Mouse (Mus musculus) forebrain, embryonic 13.5 days (tissue): Measurements from ENCODE around the gene Dpf3. TPM values are rescaled to one million over a fixed set of nuclear protein-coding genes. Genes with fewer than 3 reads are reported as not detected.

Experiments
- ATAC-seq: fragments of 200-750 bp; cut with Nextera tagmentation; 2 replicates; pipeline ENCODE4 v1.8.0; 2017
- H3K27ac ChIP-seq: fragments of 300-500 bp; sonication (generic); 2 replicates; pipeline ENCODE4 v1.5.1; 2015; ENCODE audit warnings: inconsistent platforms, mild to moderate bottlenecking, moderate library complexity
- H3K27me3 ChIP-seq: fragments of 300-500 bp; sonication (generic); 2 replicates; pipeline ENCODE4 v1.6.1; 2015; ENCODE audit warnings: mild to moderate bottlenecking, inconsistent platforms
- H3K36me3 ChIP-seq: fragments of 300-500 bp; sonication (generic); 2 replicates; pipeline ENCODE4 v1.6.1; 2015; ENCODE audit warnings: mild to moderate bottlenecking, inconsistent platforms; ENCODE audit not compliant: poor library complexity, severe bottlenecking
- H3K4me1 ChIP-seq: fragments of 300-500 bp; sonication (generic); 2 replicates; pipeline ENCODE4 v1.6.1; 2015; ENCODE audit warnings: inconsistent platforms
- H3K4me2 ChIP-seq: fragments of 300-500 bp; sonication (generic); 2 replicates; pipeline ENCODE4 v1.6.1; 2015; ENCODE audit warnings: inconsistent platforms, mild to moderate bottlenecking, moderate library complexity
- H3K4me3 ChIP-seq: fragments of 300-500 bp; sonication (generic); 2 replicates; pipeline ENCODE4 v1.5.1; 2015; ENCODE audit warnings: mild to moderate bottlenecking, inconsistent platforms
- H3K9ac ChIP-seq: fragments of 300-500 bp; sonication (generic); 2 replicates; pipeline ENCODE4 v1.6.1; 2015; ENCODE audit warnings: mild to moderate bottlenecking, inconsistent platforms
- H3K9me3 ChIP-seq: fragments of 300-500 bp; sonication (generic); replicated peaks from 2 replicates; pipeline ENCODE4 v1.6.1; 2016; ENCODE audit warnings: inconsistent platforms
- WGBS: fragments of 180-500 bp; shearing (Covaris S2); methylation state at CpG from one replicate; pipeline ENCODE4 v1.1.7; 2015; 5-methylcytosine and 5-hydroxymethylcytosine counted together
- polyA plus RNA-seq: library from polyadenylated mRNA; unstranded; fragments of >200 nt; fragmentation: Nextera tagmentation; extraction: Ambion mirVana; gene quantifications from 2 replicates; pipeline ENCODE4 v1.2.1, GENCODE M21; 2015

The Dpf3 gene
- polyA plus RNA-seq, 1 experiment from 2014 or later: 9.0 TPM

- ATAC-seq: no peak
- Histone ChIP-seq H3K4me1 (no peaks in the 10 kb centered on the region), H3K9me3 (0 out of 2 replicates have a peak, but pooled peaks cover 2% of the 10 kb centered on the region), H3K4me3 (no peak overlapping the region), H3K36me3 (no peaks in the 10 kb centered on the region), H3K9ac (no peak overlapping the region), H3K4me2 (no peak overlapping the region), H3K27ac (no peak overlapping the region), H3K27me3 (no peaks in the 10 kb centered on the region)
- WGBS: 78% methylated on average over 9 of the region's 9 CpGs
Observed at GRCm38 (mm10) chr12:83495961-83496282, 8.4 kb upstream of the Dpf3 start.

GRCm38 (mm10) chr12:83495248-83495960 is 7.9 kb upstream of the Dpf3 start:
- H3K36me3 ChIP-seq: no peaks in the 10 kb centered on the region
- H3K4me3 ChIP-seq: no peak overlapping the region
- WGBS: 86% methylated on average over 4 of the region's 4 CpGs
- 0 out of 2 replicates have a peak, but pooled peaks cover 2% of the 10 kb centered on the region for H3K9me3 ChIP-seq
- no peak for ATAC-seq
- no peak overlapping the region for H3K4me2 ChIP-seq
- no peaks in the 10 kb centered on the region for H3K27me3 ChIP-seq
- no peak overlapping the region for H3K27ac ChIP-seq
- no peak overlapping the region for H3K9ac ChIP-seq
- H3K4me1 ChIP-seq: no peaks in the 10 kb centered on the region

DNA sequence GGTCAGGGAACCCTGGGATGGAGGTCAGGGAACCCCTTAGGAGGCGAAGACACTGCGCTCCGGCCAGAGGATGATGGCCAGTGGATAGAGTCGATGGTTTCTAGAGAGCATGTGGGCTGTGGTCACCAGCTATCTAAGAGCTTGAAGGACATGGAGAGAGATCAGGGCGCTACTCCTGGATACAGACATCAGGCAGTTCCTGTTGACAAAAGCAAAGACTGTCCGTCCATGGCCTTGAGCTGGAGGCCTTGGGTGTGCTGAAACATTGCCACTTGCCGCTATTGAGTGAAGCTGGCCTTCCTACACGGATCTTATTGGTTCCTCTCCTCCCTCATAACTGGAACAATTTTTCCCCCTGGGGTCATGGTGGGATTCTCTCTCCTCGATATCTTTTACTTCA is 6.7 kb upstream of the Dpf3 start:
- no peak overlapping the region for H3K4me2 ChIP-seq
- no peak for ATAC-seq
- H3K27me3 ChIP-seq: 0 out of 2 replicates have a peak, but pooled peaks cover 4% of the 10 kb centered on the region
- no peaks in the 10 kb centered on the region for H3K4me1 ChIP-seq
- no peak overlapping the region for H3K9ac ChIP-seq
- WGBS: 90% methylated on average over 9 of the region's 9 CpGs
- no peaks in the 10 kb centered on the region for H3K36me3 ChIP-seq
- no peak overlapping the region for H3K27ac ChIP-seq
- 0 out of 2 replicates have a peak, but pooled peaks cover 2% of the 10 kb centered on the region for H3K9me3 ChIP-seq
- no peak overlapping the region for H3K4me3 ChIP-seq

- Histone ChIP-seq H3K4me3 (no peak overlapping the region), H3K4me1 (peaks cover 13% of the 10 kb centered on the region), H3K27ac (no peak overlapping the region), H3K36me3 (no peaks in the 10 kb centered on the region), H3K9ac (no peak overlapping the region), H3K4me2 (no peak overlapping the region), H3K27me3 (peaks cover 17% of the 10 kb centered on the region; the same call in 1 of the 2 replicates), H3K9me3 (0 out of 2 replicates have a peak, but pooled peaks cover 2% of the 10 kb centered on the region)
- WGBS: 81% methylated on average over 3 of the region's 3 CpGs
- no peak for ATAC-seq
Observed at GRCm38 (mm10) chr12:83492808-83493207, 5.3 kb upstream of the Dpf3 start.

DNA sequence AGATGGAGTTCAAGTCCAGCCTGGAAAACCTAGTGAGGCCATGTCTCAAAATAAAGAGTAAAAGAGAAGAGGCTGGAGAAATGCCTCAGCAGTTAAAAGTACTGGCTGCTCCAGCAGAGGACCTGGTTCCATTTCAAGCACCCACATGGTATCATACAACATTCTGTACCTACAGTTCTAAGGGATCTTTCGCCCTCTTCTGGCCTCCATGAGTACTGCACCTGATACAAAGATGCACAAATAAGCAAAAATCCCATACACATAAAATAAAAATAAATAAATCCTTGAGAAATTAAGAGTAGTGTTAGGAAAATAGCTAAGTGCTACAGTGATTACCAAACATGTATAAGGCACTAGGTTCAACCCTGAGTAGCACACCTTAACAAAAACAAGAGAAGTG is 4.1 kb upstream of the Dpf3 start:
- H3K9me3 ChIP-seq: 0 out of 2 replicates have a peak, but pooled peaks cover 2% of the 10 kb centered on the region
- H3K4me2 ChIP-seq: no peak overlapping the region
- H3K27me3 ChIP-seq: peaks cover 17% of the 10 kb centered on the region; the same call in 1 of the 2 replicates
- H3K27ac ChIP-seq: no peak overlapping the region
- no peak for ATAC-seq
- no peaks in the 10 kb centered on the region for H3K36me3 ChIP-seq
- H3K9ac ChIP-seq: no peak overlapping the region
- no peak overlapping the region for H3K4me3 ChIP-seq
- peaks cover 14% of the 10 kb centered on the region for H3K4me1 ChIP-seq
- WGBS: 57% methylated on average over 1 of the region's 1 CpGs

DNA sequence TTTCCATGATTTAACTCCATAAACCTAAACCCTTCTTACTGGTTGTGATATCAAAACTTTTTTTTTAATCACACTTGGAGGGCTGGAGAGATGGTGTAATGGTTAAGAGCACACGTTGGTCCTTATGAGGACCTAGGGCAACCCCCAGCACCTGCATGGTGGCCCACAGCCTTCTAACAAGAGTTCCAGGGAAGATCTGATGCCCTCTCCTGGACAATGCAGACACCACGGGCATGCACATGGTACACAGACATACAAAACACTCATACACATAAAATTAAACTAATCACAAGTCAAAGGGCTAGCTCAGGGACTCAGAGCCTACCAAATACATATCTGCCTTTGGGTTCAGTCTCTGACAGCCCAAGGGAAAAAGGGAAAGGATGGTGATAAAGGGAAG is 2.2 kb upstream of the Dpf3 start:
- WGBS: 30% methylated on average over 2 of the region's 2 CpGs
- H3K27ac ChIP-seq: no peak overlapping the region
- no peak for ATAC-seq

GRCm38 (mm10) chr12:83488211-83488941 is 860 bp upstream of the Dpf3 start:
- H3K4me2 ChIP-seq: peak overlapping the region; percentile 95
- H3K9me3 ChIP-seq: 0 out of 2 replicates have a peak, but pooled peaks cover 2% of the 10 kb centered on the region
- no peak for ATAC-seq
- peaks cover 29% of the 10 kb centered on the region for H3K27me3 ChIP-seq
- peaks cover 31% of the 10 kb centered on the region for H3K4me1 ChIP-seq
- peak overlapping the region; percentile 72 for H3K4me3 ChIP-seq
- under 1% methylated on average over 29 of the region's 29 CpGs for WGBS
- H3K9ac ChIP-seq: peak overlapping the region; percentile 40
- H3K27ac ChIP-seq: no peak overlapping the region
- no peaks in the 10 kb centered on the region for H3K36me3 ChIP-seq

More for the DNA sequence above, 2.2 kb upstream of the Dpf3 start:
- Histone ChIP-seq H3K4me3 (no peak overlapping the region), H3K4me2 (no peak overlapping the region), H3K36me3 (no peaks in the 10 kb centered on the region), H3K9ac (no peak overlapping the region), H3K27me3 (peaks cover 20% of the 10 kb centered on the region; the same call in 1 of the 2 replicates), H3K4me1 (peaks cover 26% of the 10 kb centered on the region), H3K9me3 (0 out of 2 replicates have a peak, but pooled peaks cover 2% of the 10 kb centered on the region)

GRCm38 (mm10) chr12:83486671-83487461 is 650 bp downstream of the Dpf3 start:
- Histone ChIP-seq H3K27ac (peak overlapping the region; percentile 82), H3K4me1 (peaks cover 31% of the 10 kb centered on the region), H3K4me3 (peak overlapping the region; percentile 72), H3K9me3 (0 out of 2 replicates have a peak, but pooled peaks cover 2% of the 10 kb centered on the region), H3K9ac (peak overlapping the region; percentile 75), H3K4me2 (peak overlapping the region; percentile 95), H3K36me3 (no peaks in the 10 kb centered on the region), H3K27me3 (peaks cover 35% of the 10 kb centered on the region)
- ATAC-seq: peak; percentile 68
- WGBS: under 1% methylated on average over 72 of the region's 73 CpGs

- H3K27me3 ChIP-seq: peaks cover 35% of the 10 kb centered on the region
- no peaks in the 10 kb centered on the region for H3K9me3 ChIP-seq
- under 1% methylated on average over 53 of the region's 53 CpGs for WGBS
- peak overlapping the region; percentile 95 for H3K4me2 ChIP-seq
- H3K36me3 ChIP-seq: no peaks in the 10 kb centered on the region
- peak overlapping the region; percentile 72 for H3K4me3 ChIP-seq
- H3K4me1 ChIP-seq: peaks cover 31% of the 10 kb centered on the region
- H3K27ac ChIP-seq: peak overlapping the region; percentile 82; the same call in 1 of the 2 replicates
- H3K9ac ChIP-seq: peak overlapping the region; percentile 75
- ATAC-seq: no peak
Observed at GRCm38 (mm10) chr12:83485911-83486670, 1.4 kb downstream of the Dpf3 start.

GRCm38 (mm10) chr12:83484855-83485745 is 2.4 kb downstream of the Dpf3 start:
- under 1% methylated on average over 24 of the region's 24 CpGs for WGBS
- peak; percentile 26; the same call in 1 of the 2 replicates for ATAC-seq
- Histone ChIP-seq H3K9me3 (no peaks in the 10 kb centered on the region), H3K27me3 (peaks cover 35% of the 10 kb centered on the region), H3K4me1 (peaks cover 31% of the 10 kb centered on the region), H3K36me3 (no peaks in the 10 kb centered on the region), H3K4me2 (peak overlapping the region; percentile 95), H3K27ac (no peak overlapping the region), H3K4me3 (peak overlapping the region; percentile 72), H3K9ac (peak overlapping the region; percentile 75)
